Mouse (Mus musculus) embryonic stem cell, embryonic (primary cell): Measurements from ENCODE around the gene Glrx5.

Source experiments
- CTCF ChIA-PET, 4 experiments: fragments of 300-600 bp in 2 of 4; fragments of 350-600 bp in 2 of 4; sonication (Branson Sonifier 250); formaldehyde crosslinking; loops; one replicate each; lab custom pipeline; 2022; ENCODE audit warnings: inconsistent platforms in 2 of 4; lab: Charles Lee
- POLR2A ChIA-PET, 4 experiments: fragments of 300-600 bp in 2 of 4; fragments of 350-600 bp in 2 of 4; sonication (Branson Sonifier 250); formaldehyde crosslinking; loops; one replicate each; lab custom pipeline; 2022; ENCODE audit warnings: antibody characterized with exemption in 4 of 4, inconsistent platforms in 1 of 4; lab: Charles Lee

Glrx5 gene

GRCm38 (mm10) chr12:105065119-105065518 is 32.6 kb downstream of the Glrx5 start:
- ChIA-PET CTCF (interaction anchor here in 3 of 4 experiments (0.6 to 6.5 kb wide), 9 partner anchors 9 to 193 kb away, joined by 3 to 55 read pairs (median 5); no protein-coding TSS in a partner anchor), POLR2A (interaction anchor here (1.2 to 10.3 kb wide), 5 partner anchors 9 to 19 kb away, joined by 3 to 73 read pairs (median 31); no protein-coding TSS in a partner anchor)

GRCm38 (mm10) chr12:105066523-105066922 is 34.0 kb downstream of the Glrx5 start:
- CTCF ChIA-PET = interaction anchor here in 3 of 4 experiments (0.5 to 6.5 kb wide), 7 partner anchors 9 to 192 kb away, joined by 3 to 55 read pairs (median 5); no protein-coding TSS in a partner anchor
- POLR2A ChIA-PET = interaction anchor here in 3 of 4 experiments (1.2 to 10.3 kb wide), 8 partner anchors 9 to 46 kb away, joined by 3 to 73 read pairs (median 5); no protein-coding TSS in a partner anchor

GRCm38 (mm10) chr12:105068911-105069310 is 36.4 kb downstream of the Glrx5 start:
- ChIA-PET CTCF (interaction anchor here in 3 of 4 experiments (1.0 to 8.3 kb wide), 3 partner anchors 35 kb away, joined by 6 to 128 read pairs (median 12); no protein-coding TSS in a partner anchor), POLR2A (interaction anchor here in 1 of 4 experiments (2.7 kb wide), 1 partner anchor 25 kb away, joined by 9 read pairs; no protein-coding TSS in a partner anchor)

- POLR2A ChIA-PET = interaction anchor here (0.6 to 6.3 kb wide), 22 partner anchors 9 to 282 kb away, joined by 3 to 73 read pairs (median 5); partner anchors contain the start of gene Glrx5 (in 1 of the 4)
- CTCF ChIA-PET = interaction anchor here (0.6 to 8.3 kb wide), 52 partner anchors 9 to 654 kb away, joined by 3 to 137 read pairs (median 4); partner anchors contain the start of gene Glrx5 (in 2 of the 4)
Measured at GRCm38 (mm10) chr12:105073708-105074107, 41.2 kb downstream of the Glrx5 start.

- ChIA-PET POLR2A (interaction anchor here (0.6 to 6.3 kb wide), 24 partner anchors 8 to 1954 kb away, joined by 3 to 73 read pairs (median 6); no protein-coding TSS in a partner anchor), CTCF (interaction anchor here in 3 of 4 experiments (1.0 to 7.0 kb wide), 10 partner anchors 8 to 113 kb away, joined by 3 to 137 read pairs (median 6); no protein-coding TSS in a partner anchor)
Measured at GRCm38 (mm10) chr12:105075496-105075895, 43.0 kb downstream of the Glrx5 start.

GRCm38 (mm10) chr12:105076511-105076910 is 44.0 kb downstream of the Glrx5 start:
- CTCF ChIA-PET = interaction anchor here (0.5 to 7.0 kb wide), 25 partner anchors 9 to 407 kb away, joined by 3 to 137 read pairs (median 5); no protein-coding TSS in a partner anchor
- POLR2A ChIA-PET = interaction anchor here (0.6 to 6.3 kb wide), 43 partner anchors 8 to 182 kb away, joined by 3 to 73 read pairs (median 5); partner anchors contain the start of gene Glrx5 (in 1 of the 4)

GRCm38 (mm10) chr12:105077232-105077631 is 44.7 kb downstream of the Glrx5 start:
- ChIA-PET CTCF (interaction anchor here in 3 of 4 experiments (0.8 to 2.3 kb wide), 7 partner anchors 11 to 182 kb away, joined by 3 to 23 read pairs (median 5); no protein-coding TSS in a partner anchor), POLR2A (interaction anchor here (0.6 to 6.3 kb wide), 26 partner anchors 7 to 625 kb away, joined by 3 to 73 read pairs (median 7); partner anchors contain the start of gene Glrx5 (in 2 of the 4))

GRCm38 (mm10) chr12:105084171-105084570 is 51.7 kb downstream of the Glrx5 start:
- CTCF ChIA-PET = interaction anchor here (0.6 to 3.0 kb wide), 7 partner anchors 10 to 175 kb away, joined by 3 to 17 read pairs (median 10); no protein-coding TSS in a partner anchor

GRCm38 (mm10) chr12:105084816-105085215 is 52.3 kb downstream of the Glrx5 start:
- ChIA-PET CTCF (interaction anchor here in 3 of 4 experiments (1.2 to 3.1 kb wide), 6 partner anchors 11 to 174 kb away, joined by 3 to 17 read pairs (median 10); no protein-coding TSS in a partner anchor), POLR2A (interaction anchor here (0.6 to 3.0 kb wide), 11 partner anchors 8 to 489 kb away, joined by 3 to 17 read pairs (median 5); no protein-coding TSS in a partner anchor)

More at GRCm38 (mm10) chr12:105084171-105084570, 51.7 kb downstream of the Glrx5 start:
- POLR2A ChIA-PET = interaction anchor here in 3 of 4 experiments (0.6 to 1.9 kb wide), 16 partner anchors 8 to 385 kb away, joined by 3 to 7 read pairs (median 4); no protein-coding TSS in a partner anchor

GRCm38 (mm10) chr12:105085296-105085695 is 52.8 kb downstream of the Glrx5 start:
- POLR2A ChIA-PET = interaction anchor here (0.6 to 3.0 kb wide), 12 partner anchors 8 to 488 kb away, joined by 3 to 17 read pairs (median 4); no protein-coding TSS in a partner anchor
- CTCF ChIA-PET = interaction anchor here in 2 of 4 experiments (1.4 to 3.1 kb wide), 4 partner anchors 12 to 27 kb away, joined by 4 to 17 read pairs (median 12); no protein-coding TSS in a partner anchor

GRCm38 (mm10) chr12:105086781-105087180 is 54.3 kb downstream of the Glrx5 start:
- ChIA-PET POLR2A (interaction anchor here (0.5 to 3.0 kb wide), 12 partner anchors 9 to 1226 kb away, joined by 3 to 17 read pairs (median 3); no protein-coding TSS in a partner anchor), CTCF (interaction anchor here in 3 of 4 experiments (0.6 to 3.1 kb wide), 6 partner anchors 10 to 24 kb away, joined by 3 to 17 read pairs (median 3); no protein-coding TSS in a partner anchor)

GRCm38 (mm10) chr12:105087353-105087752 is 54.9 kb downstream of the Glrx5 start:
- CTCF ChIA-PET = interaction anchor here in 1 of 4 experiments (1.1 to 3.1 kb wide), 4 partner anchors 14 to 23 kb away, joined by 3 to 17 read pairs (median 10); no protein-coding TSS in a partner anchor
- POLR2A ChIA-PET = interaction anchor here in 3 of 4 experiments (1.4 to 3.0 kb wide), 4 partner anchors 9 to 16 kb away, joined by 3 to 17 read pairs (median 8); no protein-coding TSS in a partner anchor

- ChIA-PET POLR2A (interaction anchor here in 1 of 4 experiments (1.0 kb wide), 1 partner anchor 13 kb away, joined by 3 read pairs; no protein-coding TSS in a partner anchor), CTCF (interaction anchor here in 2 of 4 experiments (0.7 kb wide), 2 partner anchors 24 to 414 kb away, joined by 3 read pairs; no protein-coding TSS in a partner anchor)
Measured at GRCm38 (mm10) chr12:105089231-105089630, 56.7 kb downstream of the Glrx5 start.

GRCm38 (mm10) chr12:105091604-105092003 is 59.1 kb downstream of the Glrx5 start:
- POLR2A ChIA-PET = interaction anchor here in 2 of 4 experiments (1.4 to 4.1 kb wide), 4 partner anchors 11 to 21 kb away, joined by 4 to 23 read pairs (median 14); no protein-coding TSS in a partner anchor
- CTCF ChIA-PET = interaction anchor here in 2 of 4 experiments (1.2 to 3.4 kb wide), 3 partner anchors 12 to 18 kb away, joined by 4 to 18 read pairs (median 4); no protein-coding TSS in a partner anchor
